Mouse (Mus musculus) heart, embryonic 16.5 days (tissue): ENCODE results near the gene Cyp2j5. TPM values are rescaled to one million over a fixed set of nuclear protein-coding genes. Genes with fewer than 3 reads are reported as not detected.
A peak's percentile ranks its signal among the peaks of the same experiment; 100 is the strongest.

Experiments used
- ATAC-seq: fragments of 200-750 bp; cut with Nextera tagmentation; replicated peaks from 2 replicates; pipeline ENCODE4 v1.8.0; 2017; ENCODE audit warnings: moderate number of reproducible peaks; ENCODE audit not compliant: insufficient read depth, low FRiP score; ENCODE audit errors: extremely low read depth
- H3K27ac ChIP-seq: fragments of 300-500 bp; sonication (generic); 2 replicates; pipeline ENCODE4 v1.5.1; 2014; ENCODE audit warnings: mild to moderate bottlenecking, low read length, control low read depth, moderate library complexity
- H3K27me3 ChIP-seq: fragments of 300-500 bp; sonication (generic); 2 replicates; pipeline ENCODE4 v1.6.1; 2014; ENCODE audit warnings: low read length, mixed read lengths; ENCODE audit not compliant: control insufficient read depth, insufficient read depth
- H3K36me3 ChIP-seq: fragments of 300-500 bp; sonication (generic); 2 replicates; pipeline ENCODE4 v1.6.1; 2014; ENCODE audit not compliant: control insufficient read depth, insufficient read depth
- H3K4me1 ChIP-seq: fragments of 300-500 bp; sonication (generic); 2 replicates; pipeline ENCODE4 v1.6.1; 2014; ENCODE audit warnings: low read length, mixed read lengths; ENCODE audit not compliant: control insufficient read depth, insufficient read depth
- H3K4me2 ChIP-seq: fragments of 300-500 bp; sonication (generic); 2 replicates; pipeline ENCODE4 v1.6.1; 2014; ENCODE audit warnings: low read depth, mild to moderate bottlenecking, control low read depth, low read length
- H3K4me3 ChIP-seq: fragments of 300-500 bp; sonication (generic); 2 replicates; pipeline ENCODE4 v1.5.1; 2014; ENCODE audit warnings: mild to moderate bottlenecking, control low read depth, low read length
- H3K9ac ChIP-seq: fragments of 300-500 bp; sonication (generic); 2 replicates; pipeline ENCODE4 v1.6.1; 2014; ENCODE audit warnings: low read length, control low read depth
- H3K9me3 ChIP-seq: fragments of 300-500 bp; sonication (generic); replicated peaks from 2 replicates; pipeline ENCODE4 v1.6.1; 2016; ENCODE audit warnings: low read length; ENCODE audit not compliant: control insufficient read depth
- WGBS: fragments of 180-500 bp; shearing (Covaris S2); extraction: QIAGEN DNeasy Blood & Tissue Kit; methylation state at CpG from one replicate; pipeline ENCODE4 v1.1.7; 2014; 5-methylcytosine and 5-hydroxymethylcytosine counted together
- polyA plus RNA-seq: library from polyadenylated mRNA; unstranded; fragments of >200 nt; fragmentation: Nextera tagmentation; extraction: Ambion mirVana; gene quantifications from 2 replicates; pipeline ENCODE4 v1.2.1, GENCODE M21; 2015

Gene Cyp2j5
- not detected in 2 replicates for polyA plus RNA-seq

- H3K9me3 ChIP-seq = no peaks in the 10 kb centered on the region
- no peak within 1 kb of the TSS for H3K9ac ChIP-seq
- H3K27me3 ChIP-seq = no peaks in the 10 kb centered on the region
- H3K36me3 ChIP-seq = no peaks in the 10 kb centered on the region
- H3K27ac ChIP-seq = no peak within 1 kb of the TSS
- 90% methylated on average over 2 of the region's 2 CpGs for WGBS
- H3K4me3 ChIP-seq = no peak within 1 kb of the TSS
- ATAC-seq = no peak
- no peak within 1 kb of the TSS for H3K4me2 ChIP-seq
- H3K4me1 ChIP-seq = no peaks in the 10 kb centered on the region
These were observed at the start of gene Cyp2j5 for GRCm38 (mm10) chr4:96663991-96664390. Cyp2j5 (minus strand) TSS chr4:96664154.

- no peak overlapping the region for H3K9ac ChIP-seq
- H3K4me1 ChIP-seq = no peaks in the 10 kb centered on the region
- no peak for ATAC-seq
- 57% methylated on average over 2 of the region's 2 CpGs for WGBS
- no peak overlapping the region for H3K4me3 ChIP-seq
- H3K36me3 ChIP-seq = no peaks in the 10 kb centered on the region
- H3K27me3 ChIP-seq = no peaks in the 10 kb centered on the region
- no peak overlapping the region for H3K27ac ChIP-seq
- H3K4me2 ChIP-seq = no peak overlapping the region
- H3K9me3 ChIP-seq = no peaks in the 10 kb centered on the region
These were observed 41.5 kb upstream of the Cyp2j5 start for GRCm38 (mm10) chr4:96705281-96705951.

DNA sequence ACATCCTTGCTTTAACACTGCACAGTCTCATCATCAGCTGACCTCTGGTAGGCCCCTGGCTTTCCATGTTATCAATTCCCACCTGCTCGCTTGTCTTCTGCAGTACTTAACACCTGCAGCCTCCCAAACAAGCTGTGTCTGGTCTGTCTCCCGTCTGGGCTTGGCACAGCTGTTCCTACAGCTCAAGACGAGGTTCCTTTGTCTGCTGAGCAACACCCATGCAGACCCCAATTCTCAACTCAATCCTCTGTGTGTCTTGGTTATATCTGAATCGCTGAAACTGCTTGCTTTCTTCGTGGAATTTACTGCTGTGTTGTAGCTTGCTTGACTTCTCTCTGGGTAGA, 34.2 kb upstream of the Cyp2j5 start:
- ATAC-seq = no peak
- Histone ChIP-seq H3K9me3 (no peaks in the 10 kb centered on the region), H3K4me3 (no peak overlapping the region), H3K27me3 (no peaks in the 10 kb centered on the region), H3K9ac (no peak overlapping the region), H3K27ac (no peak overlapping the region), H3K4me1 (no peaks in the 10 kb centered on the region), H3K36me3 (no peaks in the 10 kb centered on the region), H3K4me2 (no peak overlapping the region)
- 47% methylated on average over 5 of the region's 5 CpGs for WGBS

DNA sequence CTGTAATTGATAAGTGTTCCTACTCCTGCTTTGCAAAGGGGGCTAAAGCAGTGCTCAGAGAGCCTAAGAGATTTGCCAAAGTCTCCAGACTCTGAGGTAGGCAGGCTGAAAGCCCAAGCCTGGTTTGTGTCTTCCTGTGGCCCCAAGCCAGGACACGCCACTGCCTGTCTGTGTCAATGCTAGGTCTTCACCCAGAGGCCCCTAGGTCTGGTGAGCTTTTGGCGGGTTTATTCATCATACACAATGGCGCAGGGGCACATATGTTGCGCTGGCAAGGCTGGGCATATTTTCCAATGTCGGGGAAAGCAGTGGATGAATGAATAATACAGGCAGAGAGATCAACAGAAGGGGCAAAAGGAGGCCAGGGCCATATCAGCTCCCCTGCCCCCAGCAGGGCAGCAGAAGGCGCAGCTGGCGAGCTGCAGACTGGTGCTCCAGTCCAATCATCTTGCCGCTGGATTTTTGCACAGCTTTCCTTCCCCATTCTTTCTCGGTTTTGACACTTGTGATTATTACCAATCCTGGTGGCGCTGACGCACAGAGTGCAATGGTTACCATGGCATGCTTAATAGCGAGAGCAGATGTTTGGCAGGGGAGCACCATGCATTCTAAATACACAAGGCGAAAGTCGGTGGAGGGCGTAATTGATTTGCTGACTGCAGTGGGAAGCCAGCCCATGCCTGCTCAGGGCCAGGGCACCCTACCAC, 33.7 kb upstream of the Cyp2j5 start:
- whole genome bisulfite sequencing = 76% methylated on average over 15 of the region's 15 CpGs
- H3K9me3 ChIP-seq = no peaks in the 10 kb centered on the region
- no peak for ATAC-seq

GRCm38 (mm10) chr4:96696614-96697360, 32.8 kb upstream of the Cyp2j5 start:
- Histone ChIP-seq H3K4me2 (peak overlapping the region; percentile 32; the same call in 1 of the 2 replicates), H3K27me3 (no peaks in the 10 kb centered on the region), H3K36me3 (no peaks in the 10 kb centered on the region), H3K4me3 (no peak overlapping the region), H3K9ac (no peak overlapping the region), H3K9me3 (no peaks in the 10 kb centered on the region), H3K4me1 (no peaks in the 10 kb centered on the region), H3K27ac (no peak overlapping the region)
- WGBS = 31% methylated on average over 13 of the region's 13 CpGs
- ATAC-seq = no peak; the same call in 1 of the 2 replicates

More for the DNA sequence above, 33.7 kb upstream of the Cyp2j5 start:
- Histone ChIP-seq H3K27ac (no peak overlapping the region), H3K27me3 (no peaks in the 10 kb centered on the region), H3K4me1 (no peaks in the 10 kb centered on the region), H3K4me2 (no peak overlapping the region), H3K4me3 (no peak overlapping the region), H3K36me3 (no peaks in the 10 kb centered on the region), H3K9ac (no peak overlapping the region)

DNA sequence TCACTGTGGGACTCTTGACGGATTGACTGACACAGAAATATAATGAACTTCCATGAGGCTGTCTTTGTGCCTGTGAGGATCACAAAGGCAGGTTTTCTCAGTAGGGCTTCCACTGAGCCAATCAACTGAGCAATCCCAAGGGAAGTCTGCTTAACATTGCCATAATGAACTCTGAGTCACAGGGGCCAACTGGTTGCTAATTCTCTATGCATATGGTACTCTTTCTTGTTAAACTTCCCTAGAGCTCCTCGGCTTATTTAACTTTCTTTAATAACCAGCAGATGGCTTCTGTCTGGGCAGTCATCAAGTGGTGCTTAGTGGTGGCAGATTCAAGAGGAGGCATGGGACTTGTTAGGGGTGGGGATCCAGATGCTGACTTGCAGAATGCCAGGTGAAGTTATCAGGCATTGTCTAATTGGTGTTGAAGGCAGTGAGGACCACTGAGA, 23.4 kb upstream of the Cyp2j5 start:
- no peak overlapping the region for H3K4me3 ChIP-seq
- no peak for ATAC-seq
- WGBS = 58% methylated on average over 2 of the region's 2 CpGs

GRCm38 (mm10) chr4:96683474-96683873, 19.5 kb upstream of the Cyp2j5 start:
- H3K4me1 ChIP-seq = no peaks in the 10 kb centered on the region
- no peaks in the 10 kb centered on the region for H3K27me3 ChIP-seq
- H3K27ac ChIP-seq = no peak overlapping the region
- H3K36me3 ChIP-seq = no peaks in the 10 kb centered on the region
- H3K4me2 ChIP-seq = no peak overlapping the region
- WGBS = 39% methylated on average over 2 of the region's 2 CpGs
- H3K4me3 ChIP-seq = no peak overlapping the region
- ATAC-seq = no peak
- H3K9ac ChIP-seq = no peak overlapping the region
- H3K9me3 ChIP-seq = no peaks in the 10 kb centered on the region

More for the DNA sequence above, 23.4 kb upstream of the Cyp2j5 start:
- no peaks in the 10 kb centered on the region for H3K4me1 ChIP-seq
- H3K27ac ChIP-seq = no peak overlapping the region
- no peaks in the 10 kb centered on the region for H3K9me3 ChIP-seq
- no peak overlapping the region for H3K9ac ChIP-seq
- no peaks in the 10 kb centered on the region for H3K27me3 ChIP-seq
- no peak overlapping the region for H3K4me2 ChIP-seq
- no peaks in the 10 kb centered on the region for H3K36me3 ChIP-seq

GRCm38 (mm10) chr4:96680966-96681365, 17.0 kb upstream of the Cyp2j5 start:
- Histone ChIP-seq H3K4me2 (no peak overlapping the region), H3K27me3 (no peaks in the 10 kb centered on the region), H3K9ac (no peak overlapping the region), H3K27ac (no peak overlapping the region), H3K9me3 (no peaks in the 10 kb centered on the region), H3K4me1 (no peaks in the 10 kb centered on the region), H3K36me3 (no peaks in the 10 kb centered on the region), H3K4me3 (no peak overlapping the region)
- ATAC-seq = no peak

- Histone ChIP-seq H3K9ac (no peak overlapping the region), H3K27ac (no peak overlapping the region), H3K9me3 (no peaks in the 10 kb centered on the region), H3K36me3 (no peaks in the 10 kb centered on the region), H3K4me1 (no peaks in the 10 kb centered on the region), H3K27me3 (no peaks in the 10 kb centered on the region), H3K4me3 (no peak overlapping the region), H3K4me2 (no peak overlapping the region)
- 15% methylated on average over 1 of the region's 1 CpGs for WGBS
- ATAC-seq = no peak
These were observed 16.3 kb upstream of the Cyp2j5 start for GRCm38 (mm10) chr4:96680233-96680632.
